Mouse (Mus musculus): Measurements from ENCODE around the gene Spop. TPM values are rescaled to one million over a fixed set of nuclear protein-coding genes. Genes with fewer than 3 reads are reported as not detected.

Gene Spop
- polyA plus RNA-seq, 1 experiment, result 31.4 TPM

- no peak overlapping the region for H3K4me3 ChIP-seq (ENCODE audit: extremely low read depth, insufficient read depth, insufficient read length)
- H3K27me3 ChIP-seq (ENCODE audit: control insufficient read depth, insufficient read depth, low read length), result no peaks in the 10 kb centered on the region
- H3K36me3 ChIP-seq (ENCODE audit: control insufficient read depth, insufficient read depth, low read length), result peaks cover 1% of the 10 kb centered on the region; the same call in 1 of the 2 replicates
- no peaks in the 10 kb centered on the region for H3K4me1 ChIP-seq (ENCODE audit: control insufficient read depth, insufficient read depth, insufficient read length)
- WGBS, result 92% methylated on average over 3 of the region's 3 CpGs
- TF ChIP-seq CTCF (IDR thresholded peaks at IDR 0.05; ENCODE audit: extremely low read depth, insufficient read depth, insufficient read length, insufficient replicate concordance), result no peak
- TF ChIP-seq POLR2A (IDR thresholded peaks at IDR 0.05; ENCODE audit: low read depth, low read length), result no peak
- no peak for DNase-seq (ENCODE audit: low read depth in 1 of 2, low spot score in 2 of 2)
- H3K27ac ChIP-seq (ENCODE audit: insufficient read depth, low read length), result no peak overlapping the region
Measured at GRCm38 (mm10) chr11:95448346-95448745, 34.5 kb downstream of the Spop start.

DNA sequence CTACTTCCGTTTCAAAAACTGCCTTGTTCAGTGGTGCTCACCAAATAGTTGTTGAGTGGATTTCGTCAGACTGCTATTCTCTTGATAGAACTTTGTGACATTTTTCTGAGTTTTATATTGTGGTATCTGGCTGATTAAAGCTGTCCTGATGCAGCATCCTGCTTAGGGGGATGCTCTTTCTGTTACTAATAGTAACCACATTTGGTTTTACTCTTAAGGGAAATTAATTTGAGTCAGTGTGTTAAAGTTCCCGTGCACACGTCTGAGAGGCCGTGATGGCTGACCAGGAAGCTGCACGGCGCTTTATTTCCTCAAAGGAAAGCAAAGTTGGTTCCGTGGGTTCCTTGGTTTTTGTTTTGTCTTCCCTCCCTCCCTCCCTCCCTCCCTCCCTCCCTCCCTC, 41.5 kb downstream of the Spop start:
- 26% methylated on average over 8 of the region's 8 CpGs for WGBS
- DNase-seq (ENCODE audit: low read depth in 1 of 2, low spot score in 2 of 2), result no peak
- no peak overlapping the region for H3K27ac ChIP-seq (ENCODE audit: insufficient read depth, low read length)
- peaks cover 6% of the 10 kb centered on the region; the same call in 1 of the 2 replicates for H3K36me3 ChIP-seq (ENCODE audit: control insufficient read depth, insufficient read depth, low read length)
- no peaks in the 10 kb centered on the region for H3K4me1 ChIP-seq (ENCODE audit: control insufficient read depth, insufficient read depth, insufficient read length)
- H3K27me3 ChIP-seq (ENCODE audit: control insufficient read depth, insufficient read depth, low read length), result no peaks in the 10 kb centered on the region
- no peak overlapping the region for H3K4me3 ChIP-seq (ENCODE audit: extremely low read depth, insufficient read depth, insufficient read length)
- TF ChIP-seq POLR2A (IDR thresholded peaks at IDR 0.05; ENCODE audit: low read depth, low read length) (no peak), CTCF (IDR thresholded peaks at IDR 0.05; ENCODE audit: extremely low read depth, insufficient read depth, insufficient read length, insufficient replicate concordance) (no peak)

DNA sequence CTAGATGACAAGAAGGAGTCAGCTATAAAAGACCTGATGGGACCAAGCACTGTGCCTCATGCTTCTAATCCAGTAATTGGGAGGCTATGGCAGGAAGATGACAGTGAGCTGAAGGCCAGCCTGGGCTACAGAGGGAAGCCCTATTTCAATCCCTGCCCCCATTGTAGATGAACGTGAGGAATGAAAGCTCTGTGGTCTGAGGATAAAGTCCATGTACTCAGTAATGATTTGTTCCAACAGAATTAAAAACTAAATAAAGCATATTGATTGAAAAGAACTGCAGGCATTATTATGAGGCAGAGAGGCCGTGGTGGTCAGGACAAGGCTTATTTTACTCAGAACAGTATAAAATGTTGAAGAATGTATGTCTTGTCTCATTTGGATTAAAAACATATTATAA, 47.0 kb downstream of the Spop start:
- Histone ChIP-seq H3K27me3 (ENCODE audit: control insufficient read depth, insufficient read depth, low read length) (no peaks in the 10 kb centered on the region), H3K4me1 (ENCODE audit: control insufficient read depth, insufficient read depth, insufficient read length) (no peaks in the 10 kb centered on the region), H3K27ac (ENCODE audit: insufficient read depth, low read length) (no peak overlapping the region), H3K4me3 (ENCODE audit: extremely low read depth, insufficient read depth, insufficient read length) (no peak overlapping the region), H3K36me3 (ENCODE audit: control insufficient read depth, insufficient read depth, low read length) (peaks cover 5% of the 10 kb centered on the region; the same call in 1 of the 2 replicates)
- TF ChIP-seq CTCF (IDR thresholded peaks at IDR 0.05; ENCODE audit: extremely low read depth, insufficient read depth, insufficient read length, insufficient replicate concordance), result no peak
- no peak for TF ChIP-seq POLR2A (IDR thresholded peaks at IDR 0.05; ENCODE audit: low read depth, low read length)
- no peak for DNase-seq (ENCODE audit: low read depth in 1 of 2, low spot score in 2 of 2)
- WGBS, result 91% methylated on average over 2 of the region's 2 CpGs

DNA sequence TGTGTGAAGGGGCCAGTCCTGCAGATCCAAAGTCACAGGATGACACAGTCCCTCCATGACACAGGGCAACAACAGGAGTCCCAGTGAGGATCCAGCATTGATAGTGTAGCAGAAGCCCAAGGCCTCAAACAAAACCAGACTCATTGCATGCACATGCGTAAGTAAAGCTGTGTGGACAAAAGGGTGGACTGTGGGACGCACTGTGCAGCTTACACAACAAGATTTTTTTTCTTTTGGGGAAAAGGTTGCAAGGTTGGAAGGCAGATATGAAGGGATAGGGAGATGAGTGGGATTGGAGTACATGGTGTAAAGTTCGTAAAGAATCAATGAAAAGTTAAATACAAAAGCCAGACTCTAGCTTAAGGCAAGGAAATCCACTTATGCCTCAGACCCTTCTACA, 48.3 kb downstream of the Spop start:
- H3K4me3 ChIP-seq (ENCODE audit: extremely low read depth, insufficient read depth, insufficient read length), result no peak overlapping the region
- no peak for TF ChIP-seq CTCF (IDR thresholded peaks at IDR 0.05; ENCODE audit: extremely low read depth, insufficient read depth, insufficient read length, insufficient replicate concordance)
- TF ChIP-seq POLR2A (IDR thresholded peaks at IDR 0.05; ENCODE audit: low read depth, low read length), result no peak
- WGBS, result 95% methylated on average over 3 of the region's 3 CpGs
- H3K4me1 ChIP-seq (ENCODE audit: control insufficient read depth, insufficient read depth, insufficient read length), result no peaks in the 10 kb centered on the region
- no peak overlapping the region for H3K27ac ChIP-seq (ENCODE audit: insufficient read depth, low read length)
- no peak for DNase-seq (ENCODE audit: low read depth in 1 of 2, low spot score in 2 of 2)
- H3K27me3 ChIP-seq (ENCODE audit: control insufficient read depth, insufficient read depth, low read length), result no peaks in the 10 kb centered on the region
- peaks cover 3% of the 10 kb centered on the region for H3K36me3 ChIP-seq (ENCODE audit: control insufficient read depth, insufficient read depth, low read length)

- Histone ChIP-seq H3K4me1 (ENCODE audit: control insufficient read depth, insufficient read depth, insufficient read length) (no peaks in the 10 kb centered on the region), H3K27me3 (ENCODE audit: control insufficient read depth, insufficient read depth, low read length) (no peaks in the 10 kb centered on the region), H3K36me3 (ENCODE audit: control insufficient read depth, insufficient read depth, low read length) (peaks cover 8% of the 10 kb centered on the region), H3K27ac (ENCODE audit: insufficient read depth, low read length) (no peak overlapping the region), H3K4me3 (ENCODE audit: extremely low read depth, insufficient read depth, insufficient read length) (no peak overlapping the region)
- no peak for DNase-seq (ENCODE audit: low read depth in 1 of 2, low spot score in 2 of 2)
- 94% methylated on average over 1 of the region's 1 CpGs for WGBS
- TF ChIP-seq CTCF (IDR thresholded peaks at IDR 0.05; ENCODE audit: extremely low read depth, insufficient read depth, insufficient read length, insufficient replicate concordance), result no peak
Measured at GRCm38 (mm10) chr11:95467731-95468130, 53.9 kb downstream of the Spop start.

DNA sequence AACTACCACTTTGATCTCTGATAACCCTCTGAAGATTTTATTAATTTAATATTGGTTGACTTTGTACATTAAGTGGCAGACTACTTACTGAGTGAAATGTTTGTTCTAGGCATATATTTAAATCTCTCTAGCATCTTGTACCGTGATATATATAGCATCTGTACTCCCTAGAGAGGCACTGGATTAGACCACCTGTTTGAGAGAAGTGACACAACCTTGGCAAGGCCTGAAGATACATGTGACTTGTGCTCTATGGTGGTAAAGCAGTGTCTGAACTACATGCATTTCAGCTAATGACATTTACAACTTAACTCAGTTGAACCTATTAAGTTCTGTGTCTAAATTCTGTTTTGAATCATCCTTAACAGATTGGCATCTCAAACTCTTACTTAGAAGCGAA, 59.1 kb downstream of the Spop start:
- Histone ChIP-seq H3K4me1 (ENCODE audit: control insufficient read depth, insufficient read depth, insufficient read length) (no peaks in the 10 kb centered on the region), H3K36me3 (ENCODE audit: control insufficient read depth, insufficient read depth, low read length) (peaks cover 19% of the 10 kb centered on the region), H3K27ac (ENCODE audit: insufficient read depth, low read length) (no peak overlapping the region), H3K4me3 (ENCODE audit: extremely low read depth, insufficient read depth, insufficient read length) (no peak overlapping the region), H3K27me3 (ENCODE audit: control insufficient read depth, insufficient read depth, low read length) (no peaks in the 10 kb centered on the region)
- WGBS, result 70% methylated on average over 2 of the region's 2 CpGs
- DNase-seq (ENCODE audit: low read depth in 1 of 2, low spot score in 2 of 2), result no peak
- TF ChIP-seq CTCF (IDR thresholded peaks at IDR 0.05; ENCODE audit: extremely low read depth, insufficient read depth, insufficient read length, insufficient replicate concordance) (no peak), POLR2A (IDR thresholded peaks at IDR 0.05; ENCODE audit: low read depth, low read length) (no peak)

DNA sequence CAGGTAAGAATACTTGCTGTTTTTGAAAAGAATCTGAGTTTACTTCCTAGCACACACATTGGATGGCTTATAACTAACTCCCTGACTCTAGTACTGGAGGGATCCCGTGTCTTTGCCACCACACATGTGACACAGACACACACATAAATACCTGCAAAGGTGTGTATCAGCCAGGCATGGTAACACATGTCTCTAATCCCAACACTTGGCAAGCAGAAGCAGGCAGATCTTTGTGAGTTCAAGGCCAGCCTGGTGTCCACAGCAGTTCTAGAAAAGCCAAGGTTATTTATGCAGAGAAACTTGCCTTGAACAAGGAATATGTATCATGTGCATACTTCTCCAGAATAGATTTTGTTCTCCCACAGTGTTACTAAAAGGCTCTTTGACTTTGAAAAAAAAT, 59.6 kb downstream of the Spop start:
- Histone ChIP-seq H3K4me3 (ENCODE audit: extremely low read depth, insufficient read depth, insufficient read length) (no peak overlapping the region), H3K36me3 (ENCODE audit: control insufficient read depth, insufficient read depth, low read length) (peaks cover 19% of the 10 kb centered on the region), H3K27ac (ENCODE audit: insufficient read depth, low read length) (no peak overlapping the region), H3K27me3 (ENCODE audit: control insufficient read depth, insufficient read depth, low read length) (no peaks in the 10 kb centered on the region), H3K4me1 (ENCODE audit: control insufficient read depth, insufficient read depth, insufficient read length) (no peaks in the 10 kb centered on the region)
- no peak for DNase-seq (ENCODE audit: low read depth in 1 of 2, low spot score in 2 of 2)
- TF ChIP-seq CTCF (IDR thresholded peaks at IDR 0.05; ENCODE audit: extremely low read depth, insufficient read depth, insufficient read length, insufficient replicate concordance) (no peak), POLR2A (IDR thresholded peaks at IDR 0.05; ENCODE audit: low read depth, low read length) (no peak)
- 93% methylated on average over 1 of the region's 1 CpGs for WGBS

Measured in spleen, adult 2 months (tissue).